Mouse (Mus musculus): ENCODE measurements around the gene Relt. TPM values are rescaled to one million over a fixed set of nuclear protein-coding genes. Genes with fewer than 3 reads are reported as not detected.

Gene Relt
- total RNA-seq, 1 experiment = 16.1 TPM

- no peak for DNase-seq (ENCODE audit: low read depth, low spot score)
- in situ Hi-C loops (cut with MboI; ENCODE audit: low sequenced_read_pairs in 2 of 2, unreplicated experiment in 2 of 2) = no loop called here
- Histone ChIP-seq H3K9me3 (ENCODE audit: control insufficient read depth, insufficient read depth, low read depth, low read length) (no peaks in the 10 kb centered on the region), H3K4me3 (ENCODE audit: insufficient read depth in 1 of 2, low read depth in 1 of 2, low read length in 2 of 2, poor library complexity in 1 of 2, severe bottlenecking in 1 of 2) (no peak overlapping the region), H3K36me3 (ENCODE audit: control insufficient read depth, insufficient read depth, low read length, poor library complexity, severe bottlenecking) (no peaks in the 10 kb centered on the region), H3K9ac (ENCODE audit: insufficient read depth, low read depth, low read length, poor library complexity, severe bottlenecking) (no peak overlapping the region), H3K4me1 (ENCODE audit: control insufficient read depth in 2 of 2, insufficient read depth in 2 of 2, low read length in 2 of 2, poor library complexity in 1 of 2) (no peaks in the 10 kb centered on the region), H3K27ac (ENCODE audit: insufficient read depth, low read depth, low read length, poor library complexity, severe bottlenecking) (no peak overlapping the region)
- no peak for TF ChIP-seq MAFK (IDR thresholded peaks at IDR 0.05; ENCODE audit: insufficient read depth, low read depth, low read length)
Observed at GRCm38 (mm10) chr7:100798810-100799209, 64.4 kb downstream of the Relt start.

Other genes with a start within 250 kb of the Relt start
- gene Plekhb1, start 201.0 kb downstream of the Relt start, total RNA-seq (2012; rRNA removed) = 4.4 and 4.7 TPM in 2 replicates
- gene Fam168a, start 156.8 kb downstream of the Relt start, total RNA-seq (2012; rRNA removed) = 19.1 and 21.1 TPM in 2 replicates
- gene Arhgef17, start 68.7 kb upstream of the Relt start, total RNA-seq (2012; rRNA removed) = 21.8 and 23.2 TPM in 2 replicates
- 0.45 and 0.95 TPM in 2 replicates for gene P2ry6, start 111.2 kb upstream of the Relt start, total RNA-seq (2012; rRNA removed)
- 2.3 and 2.8 TPM in 2 replicates for gene P2ry2, start 149.4 kb upstream of the Relt start, total RNA-seq (2012; rRNA removed)
- gene Fchsd2, start 229.4 kb upstream of the Relt start, total RNA-seq (2012; rRNA removed) = 10.7 and 11.1 TPM in 2 replicates